Mouse (Mus musculus) stomach, postnatal 0 days (tissue): ENCODE measurements at regions not wholly inside any gene's neighbourhood (a gene's known extent, or its start where the extent isn't known, plus 50 kb on each side); places are given as distances from the start of the nearest gene placed in this dataset.

Source experiments
- ATAC-seq: fragments of 200-750 bp; cut with Nextera tagmentation; 2 replicates; pipeline ENCODE4 v1.8.0; 2017; ENCODE audit not compliant: low FRiP score, low TSS enrichment
- DNase-seq: peaks from one replicate; pipeline ENCODE4 v3.0.0-alpha.2; 2016; ENCODE audit warnings: low spot score
- H3K27ac ChIP-seq: fragments of 300-500 bp; sonication (generic); replicated peaks from 2 replicates; pipeline ENCODE4 v1.5.1; 2014; ENCODE audit warnings: mild to moderate bottlenecking, control low read depth
- H3K27me3 ChIP-seq: fragments of 300-500 bp; sonication (generic); 2 replicates; pipeline ENCODE4 v1.6.1; 2014; ENCODE audit warnings: low read length; ENCODE audit not compliant: control insufficient read depth, insufficient read depth
- H3K36me3 ChIP-seq: fragments of 300-500 bp; sonication (generic); 2 replicates; pipeline ENCODE4 v1.6.1; 2014; ENCODE audit warnings: low read length, mixed read lengths; ENCODE audit not compliant: control insufficient read depth, insufficient read depth
- H3K4me1 ChIP-seq: fragments of 300-500 bp; sonication (generic); replicated peaks from 2 replicates; pipeline ENCODE4 v1.6.1; 2014; ENCODE audit warnings: antibody characterized with exemption; ENCODE audit not compliant: control insufficient read depth, insufficient read depth
- H3K4me2 ChIP-seq: fragments of 300-500 bp; sonication (generic); replicated peaks from 2 replicates; pipeline ENCODE4 v1.6.1; 2014; ENCODE audit warnings: low read depth, mild to moderate bottlenecking, control low read depth, moderate library complexity
- H3K4me3 ChIP-seq: fragments of 300-500 bp; sonication (generic); 2 replicates; pipeline ENCODE4 v1.5.1; 2014; ENCODE audit warnings: low read depth, low read length, control low read depth
- H3K9ac ChIP-seq: fragments of 300-500 bp; sonication (generic); 2 replicates; pipeline ENCODE4 v1.6.1; 2014; ENCODE audit warnings: mild to moderate bottlenecking, low read length, control low read depth, mixed read lengths
- H3K9me3 ChIP-seq: fragments of 300-500 bp; sonication (generic); 2 replicates; pipeline ENCODE4 v1.6.1; 2016; ENCODE audit warnings: low read length; ENCODE audit not compliant: control insufficient read depth
- CTCF ChIP-seq: IDR thresholded peaks from 2 replicates; pipeline ENCODE4 v1.5.1; 2016; ENCODE audit warnings: antibody characterized with exemption, low read depth, mild to moderate bottlenecking, moderate library complexity
- EP300 ChIP-seq: optimal IDR thresholded peaks from 2 replicates; pipeline ENCODE3; 2016; ENCODE audit warnings: antibody characterized with exemption
- WGBS: fragments of 180-500 bp; shearing (Covaris S2); extraction: QIAGEN DNeasy Blood & Tissue Kit; methylation state at CpG from one replicate; pipeline ENCODE4 v1.1.7; 2014; 5-methylcytosine and 5-hydroxymethylcytosine counted together

- DNase-seq (no peak), ATAC-seq (no peak)
- 31% methylated on average over 3 of the region's 3 CpGs for WGBS
- H3K4me3 ChIP-seq = no peak overlapping the region
- H3K36me3 ChIP-seq = no peaks in the 10 kb centered on the region
- H3K9ac ChIP-seq = no peak overlapping the region
- no peak overlapping the region for H3K27ac ChIP-seq
- no peaks in the 10 kb centered on the region for H3K27me3 ChIP-seq
- TF ChIP-seq CTCF (no peak), EP300 (no peak)
- no peak overlapping the region for H3K4me2 ChIP-seq
- peaks cover 3% of the 10 kb centered on the region; the same call in 1 of the 2 replicates for H3K4me1 ChIP-seq
- H3K9me3 ChIP-seq = no peaks in the 10 kb centered on the region
These were observed 128.6 kb downstream of the Tmem17 start for GRCm38 (mm10) chr11:22640371-22640990.

- no peak overlapping the region for H3K9ac ChIP-seq
- no peak overlapping the region for H3K27ac ChIP-seq
- H3K4me3 ChIP-seq = no peak overlapping the region
- H3K4me1 ChIP-seq = no peaks in the 10 kb centered on the region
- H3K9me3 ChIP-seq = no peaks in the 10 kb centered on the region
- TF ChIP-seq EP300 (no peak), CTCF (no peak)
- no peaks in the 10 kb centered on the region for H3K27me3 ChIP-seq
- DNase-seq (no peak), ATAC-seq (no peak)
- 100% methylated on average over 1 of the region's 1 CpGs for WGBS
- H3K36me3 ChIP-seq = no peaks in the 10 kb centered on the region
- no peak overlapping the region for H3K4me2 ChIP-seq
These were observed 129.6 kb downstream of the Tmem17 start for GRCm38 (mm10) chr11:22641450-22641849.

GRCm38 (mm10) chr11:22644010-22644625 lies 132.2 kb downstream of the Tmem17 start:
- WGBS = 14% methylated on average over 3 of the region's 3 CpGs
- Histone ChIP-seq H3K9me3 (no peaks in the 10 kb centered on the region), H3K4me2 (no peak overlapping the region), H3K27ac (peak overlapping the region; percentile 69), H3K27me3 (no peaks in the 10 kb centered on the region), H3K4me1 (no peaks in the 10 kb centered on the region), H3K4me3 (no peak overlapping the region), H3K36me3 (no peaks in the 10 kb centered on the region), H3K9ac (no peak overlapping the region)
- TF ChIP-seq EP300 (no peak), CTCF (no peak)
- DNase-seq = peak; percentile 28
- peak; percentile 95 for ATAC-seq

- Histone ChIP-seq H3K36me3 (no peaks in the 10 kb centered on the region), H3K4me3 (no peak overlapping the region), H3K4me1 (no peaks in the 10 kb centered on the region), H3K27ac (peak overlapping the region; percentile 50), H3K4me2 (no peak overlapping the region), H3K9me3 (no peaks in the 10 kb centered on the region), H3K27me3 (no peaks in the 10 kb centered on the region), H3K9ac (no peak overlapping the region)
- 30% methylated on average over 1 of the region's 1 CpGs for WGBS
- TF ChIP-seq EP300 (no peak), CTCF (no peak)
- DNase-seq (peak; percentile 9), ATAC-seq (no peak)
These were observed 133.0 kb downstream of the Tmem17 start for GRCm38 (mm10) chr11:22644877-22645276.

- H3K27ac ChIP-seq = no peak overlapping the region
- no peaks in the 10 kb centered on the region for H3K27me3 ChIP-seq
- ATAC-seq = no peak
- no peak overlapping the region for H3K4me3 ChIP-seq
- DNase-seq = peak; percentile 7
- WGBS = 84% methylated on average over 6 of the region's 6 CpGs
- no peak overlapping the region for H3K9ac ChIP-seq
- H3K4me1 ChIP-seq = no peaks in the 10 kb centered on the region
- TF ChIP-seq EP300 (no peak), CTCF (no peak)
- no peak overlapping the region for H3K4me2 ChIP-seq
- no peaks in the 10 kb centered on the region for H3K36me3 ChIP-seq
- H3K9me3 ChIP-seq = no peaks in the 10 kb centered on the region
These were observed 134.5 kb downstream of the Tmem17 start for GRCm38 (mm10) chr11:22646192-22646936.

GRCm38 (mm10) chr11:22648275-22648674 lies 136.4 kb downstream of the Tmem17 start:
- no peak for TF ChIP-seq EP300
- H3K27me3 ChIP-seq = no peaks in the 10 kb centered on the region
- H3K4me2 ChIP-seq = no peak overlapping the region
- H3K36me3 ChIP-seq = no peaks in the 10 kb centered on the region
- no peaks in the 10 kb centered on the region for H3K4me1 ChIP-seq
- no peaks in the 10 kb centered on the region for H3K9me3 ChIP-seq
- H3K27ac ChIP-seq = no peak overlapping the region
- H3K4me3 ChIP-seq = no peak overlapping the region
- ATAC-seq = no peak
- DNase-seq = peak; percentile 27
- no peak overlapping the region for H3K9ac ChIP-seq
- 73% methylated on average over 5 of the region's 5 CpGs for WGBS
